In genomic region chr11:69580572-69581146, GRCm38 (mm10) we compare ENCODE assay signal across 8 mouse cellular contexts. TPM values are rescaled to one million over a fixed set of nuclear protein-coding genes. Genes with fewer than 3 reads are reported as not detected.
DNase-seq lines count a peak whose midpoint lies in the region; ATAC-seq and TF ChIP-seq lines count a peak whose summit lies in the region.

No protein-coding gene starts in this region.

- peak overlapping the region; percentile 99 for H3K27ac ChIP-seq in kidney, postnatal 0 days
- peak overlapping the region; percentile 95 for H3K27ac ChIP-seq in embryonic facial prominence, embryonic 12.5 days
- H3K27ac ChIP-seq in intestine, embryonic 16.5 days (ENCODE audit: low read length), result peak overlapping the region; percentile 98

- H3K4me3 ChIP-seq in kidney, postnatal 0 days (replicated peaks; ENCODE audit: low read depth, low read length), result peak overlapping the region; percentile 88
- H3K4me3 ChIP-seq in embryonic facial prominence, embryonic 12.5 days, result peak overlapping the region; percentile 72
- H3K4me3 ChIP-seq in intestine, embryonic 16.5 days (ENCODE audit: low read length), result peak overlapping the region; percentile 73

- TF ChIP-seq CTCF in kidney, postnatal 0 days (IDR thresholded peaks at IDR 0.05; ENCODE audit: low read depth), result no peak

- H3K9me3 ChIP-seq in kidney, postnatal 0 days (replicated peaks; ENCODE audit: low read length), result no peaks in the 10 kb centered on the region
- H3K9me3 ChIP-seq in embryonic facial prominence, embryonic 12.5 days, result no peaks in the 10 kb centered on the region
- no peaks in the 10 kb centered on the region for H3K9me3 ChIP-seq in intestine, embryonic 16.5 days (ENCODE audit: control insufficient read depth, low read length)

- DNase-seq in kidney, postnatal 0 days (ENCODE audit: low spot score), result no peak
- DNase-seq in kidney, postnatal 36 days, result no peak
- DNase-seq in natural killer cell, adult 2 months (ENCODE audit: low spot score in 2 of 2), result peak; percentile 19 to 22
- DNase-seq in urinary bladder, adult 2 months (ENCODE audit: low spot score), result no peak
- no peak for DNase-seq in adrenal gland, adult 18-20 months (ENCODE audit: low spot score in 2 of 2)
- no peak for DNase-seq in embryo, embryonic 9.5 days (ENCODE audit: extremely low spot score)

- H3K4me2 ChIP-seq in kidney, postnatal 0 days (ENCODE audit: low read length), result peak overlapping the region; percentile 80
- H3K4me2 ChIP-seq in embryonic facial prominence, embryonic 12.5 days (replicated peaks), result peak overlapping the region; percentile 68
- H3K4me2 ChIP-seq in intestine, embryonic 16.5 days (ENCODE audit: low read depth, low read length), result peak overlapping the region; percentile 68

- no peaks in the 10 kb centered on the region for H3K36me3 ChIP-seq in kidney, postnatal 0 days (ENCODE audit: insufficient read depth, low read length)
- peaks cover 7% of the 10 kb centered on the region; the same call in 1 of the 2 replicates for H3K36me3 ChIP-seq in embryonic facial prominence, embryonic 12.5 days
- no peaks in the 10 kb centered on the region for H3K36me3 ChIP-seq in intestine, embryonic 16.5 days (ENCODE audit: control insufficient read depth, insufficient read depth, low read length)

- peaks cover 17% of the 10 kb centered on the region; the same call in 1 of the 2 replicates for H3K4me1 ChIP-seq in kidney, postnatal 0 days (replicated peaks; ENCODE audit: insufficient read depth, low read length)
- peaks cover 30% of the 10 kb centered on the region for H3K4me1 ChIP-seq in embryonic facial prominence, embryonic 12.5 days
- peaks cover 28% of the 10 kb centered on the region for H3K4me1 ChIP-seq in intestine, embryonic 16.5 days (ENCODE audit: control insufficient read depth, insufficient read depth, low read length)

- peak overlapping the region; percentile 88 for H3K9ac ChIP-seq in kidney, postnatal 0 days (ENCODE audit: low read depth, low read length)
- H3K9ac ChIP-seq in embryonic facial prominence, embryonic 12.5 days, result peak overlapping the region; percentile 71
- peak overlapping the region; percentile 74 for H3K9ac ChIP-seq in intestine, embryonic 16.5 days (ENCODE audit: low read depth, low read length)

- 0 out of 2 replicates have a peak, but pooled peaks have one; percentile 2 for ATAC-seq in kidney, postnatal 0 days (replicated peaks; ENCODE audit: low FRiP score, low read depth)
- ATAC-seq in embryonic facial prominence, embryonic 12.5 days (ENCODE audit: insufficient number of reproducible peaks, insufficient read depth, low FRiP score, low TSS enrichment), result peak; percentile 8; the same call in 1 of the 2 replicates
- ATAC-seq in intestine, embryonic 16.5 days, result peak; percentile 3

- no peaks in the 10 kb centered on the region for H3K27me3 ChIP-seq in kidney, postnatal 0 days (ENCODE audit: insufficient read depth, low read length)
- no peaks in the 10 kb centered on the region for H3K27me3 ChIP-seq in embryonic facial prominence, embryonic 12.5 days
- H3K27me3 ChIP-seq in intestine, embryonic 16.5 days (replicated peaks; ENCODE audit: control insufficient read depth, insufficient read depth, low read length), result no peaks in the 10 kb centered on the region

- under 1% methylated on average over 25 of the region's 25 CpGs for WGBS in kidney, postnatal 0 days
- under 1% methylated on average over 25 of the region's 25 CpGs for WGBS in embryonic facial prominence, embryonic 12.5 days
- under 1% methylated on average over 25 of the region's 25 CpGs for WGBS in intestine, embryonic 16.5 days

RNA-seq across cellular contexts. Expression of gene Trp53, which starts 0.5 kb away (rescaled TPM):
- 117 and 121 TPM in 2 replicates for polyA plus RNA-seq in kidney, postnatal 0 days (2015; fragmentation: Nextera tagmentation; extraction: Ambion mirVana)
- polyA plus RNA-seq in embryonic facial prominence, embryonic 12.5 days (2016; fragmentation: Nextera tagmentation; extraction: Ambion mirVana), result 159 and 161 TPM in 2 replicates
- 132 and 148 TPM in 2 replicates for polyA plus RNA-seq in intestine, embryonic 16.5 days (2015; fragmentation: Nextera tagmentation; extraction: Ambion mirVana)
- 77.8 and 85.8 TPM in 2 replicates for polyA plus RNA-seq in urinary bladder, adult 2 months (2012; rRNA removed)
- total RNA-seq in adrenal gland, adult 18-20 months (2021), result 10 to 100 TPM; 48.4 to 53.4 TPM

RNA-seq across cellular contexts. Expression of gene Wrap53, which starts 0.6 kb away (rescaled TPM):
- 17.9 and 19.4 TPM in 2 replicates for polyA plus RNA-seq in kidney, postnatal 0 days (2015; fragmentation: Nextera tagmentation; extraction: Ambion mirVana)
- polyA plus RNA-seq in embryonic facial prominence, embryonic 12.5 days (2016; fragmentation: Nextera tagmentation; extraction: Ambion mirVana), result 29.4 and 36.2 TPM in 2 replicates
- polyA plus RNA-seq in intestine, embryonic 16.5 days (2015; fragmentation: Nextera tagmentation; extraction: Ambion mirVana), result 24.5 and 26.6 TPM in 2 replicates
- 7.2 and 7.3 TPM in 2 replicates for polyA plus RNA-seq in urinary bladder, adult 2 months (2012; rRNA removed)
- 10 to 100 TPM in 1 of 2 experiments, 1 to 10 TPM in 1; 9.6 to 10.9 TPM for total RNA-seq in adrenal gland, adult 18-20 months (2021)

RNA-seq across cellular contexts. Expression of gene Efnb3, which starts 20.7 kb away (rescaled TPM):
- polyA plus RNA-seq in kidney, postnatal 0 days (2015; fragmentation: Nextera tagmentation; extraction: Ambion mirVana), result 7.7 and 7.8 TPM in 2 replicates
- polyA plus RNA-seq in embryonic facial prominence, embryonic 12.5 days (2016; fragmentation: Nextera tagmentation; extraction: Ambion mirVana), result 57.0 and 61.9 TPM in 2 replicates
- polyA plus RNA-seq in intestine, embryonic 16.5 days (2015; fragmentation: Nextera tagmentation; extraction: Ambion mirVana), result 6.3 and 6.8 TPM in 2 replicates
- polyA plus RNA-seq in urinary bladder, adult 2 months (2012; rRNA removed), result 0.99 and 1.1 TPM in 2 replicates
- under 1 TPM; 0.74 to 0.76 TPM for total RNA-seq in adrenal gland, adult 18-20 months (2021)

RNA-seq across cellular contexts. Expression of gene Atp1b2, which starts 25.1 kb away (rescaled TPM):
- polyA plus RNA-seq in kidney, postnatal 0 days (2015; fragmentation: Nextera tagmentation; extraction: Ambion mirVana), result 13.7 and 16.3 TPM in 2 replicates
- polyA plus RNA-seq in embryonic facial prominence, embryonic 12.5 days (2016; fragmentation: Nextera tagmentation; extraction: Ambion mirVana), result 4.2 and 5.3 TPM in 2 replicates
- polyA plus RNA-seq in intestine, embryonic 16.5 days (2015; fragmentation: Nextera tagmentation; extraction: Ambion mirVana), result 6.6 and 6.8 TPM in 2 replicates
- 23.5 and 46.2 TPM in 2 replicates for polyA plus RNA-seq in urinary bladder, adult 2 months (2012; rRNA removed)
- 10 to 100 TPM; 32.8 to 39.8 TPM for total RNA-seq in adrenal gland, adult 18-20 months (2021)

RNA-seq across cellular contexts. Expression of gene Dnah2, which starts 31.7 kb away (rescaled TPM):
- polyA plus RNA-seq in kidney, postnatal 0 days (2015; fragmentation: Nextera tagmentation; extraction: Ambion mirVana), result 0.32 and 0.52 TPM in 2 replicates
- 2.4 and 2.8 TPM in 2 replicates for polyA plus RNA-seq in embryonic facial prominence, embryonic 12.5 days (2016; fragmentation: Nextera tagmentation; extraction: Ambion mirVana)
- 0.93 and 1.0 TPM in 2 replicates for polyA plus RNA-seq in intestine, embryonic 16.5 days (2015; fragmentation: Nextera tagmentation; extraction: Ambion mirVana)
- 0.19 and 0.22 TPM in 2 replicates for polyA plus RNA-seq in urinary bladder, adult 2 months (2012; rRNA removed)
- under 1 TPM; 0.13 TPM for total RNA-seq in adrenal gland, adult 18-20 months (2021)

Comparison
In these comparisons a context has a peak if more than half of its experiments do, and no peak if none do; other contexts are left out.
1. DNase-seq: peak in natural killer cell, adult 2 months (2 of 2); none in kidney, postnatal 0 days (single experiment), kidney, postnatal 36 days (0 of 2), urinary bladder, adult 2 months (single experiment), adrenal gland, adult 18-20 months (0 of 2) and embryo, embryonic 9.5 days (single experiment).
2. Peak in every context shown above with its lines, with median percentiles within 50 percentile points of each other: ATAC-seq, H3K27ac ChIP-seq, H3K4me2 ChIP-seq, H3K4me3 ChIP-seq and H3K9ac ChIP-seq.